Mouse (Mus musculus): ENCODE results near the gene Efnb3. TPM values are rescaled to one million over a fixed set of nuclear protein-coding genes. Genes with fewer than 3 reads are reported as not detected.
A peak's percentile ranks its signal among the peaks of the same experiment; 100 is the strongest.

Gene Efnb3
- total and polyA plus RNA-seq, 3 experiments: 0.23 to 0.72 TPM; not detected in 1

DNA sequence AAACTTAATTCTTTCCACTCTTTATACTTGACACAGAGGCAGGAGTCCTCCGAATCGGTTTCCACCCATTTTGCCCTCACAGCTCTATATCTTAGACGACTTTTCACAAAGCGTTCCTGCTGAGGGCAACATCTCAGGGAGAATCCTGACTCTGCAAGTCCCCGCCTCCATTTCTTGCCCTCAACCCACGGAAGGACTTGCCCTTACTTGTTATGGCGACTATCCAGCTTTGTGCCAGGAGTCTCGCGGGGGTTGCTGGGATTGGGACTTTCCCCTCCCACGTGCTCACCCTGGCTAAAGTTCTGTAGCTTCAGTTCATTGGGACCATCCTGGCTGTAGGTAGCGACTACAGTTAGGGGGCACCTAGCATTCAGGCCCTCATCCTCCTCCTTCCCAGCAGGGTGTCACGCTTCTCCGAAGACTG is 20.1 kb upstream of the Efnb3 start, which contains the start of the genes Wrap53 and Trp53:
TSS of gene Wrap53 (minus strand) at position 165 of the 424 bp plus-strand sequence.
TSS of gene Trp53 (plus strand) at position 269 of the 424 bp plus-strand sequence.
- peak within 1 kb of the TSS; percentile 82 to 91 for H3K4me3 ChIP-seq (ENCODE audit: control insufficient read depth in 1 of 2, insufficient read depth in 1 of 2, low read depth in 2 of 2, low read length in 2 of 2)
- no peaks in the 10 kb centered on the region for H3K9me3 ChIP-seq (replicated peaks; ENCODE audit: insufficient read depth, low read length)
- peak within 1 kb of the TSS; percentile 96 for H3K27ac ChIP-seq (ENCODE audit: control insufficient read depth, low read depth, low read length)
- peaks cover 72% of the 10 kb centered on the region for H3K79me2 ChIP-seq (ENCODE audit: control insufficient read depth, insufficient read depth, low read length, poor library complexity)
- no peaks in the 10 kb centered on the region for H3K27me3 ChIP-seq (ENCODE audit: control insufficient read depth in 1 of 2, insufficient read depth in 2 of 2, low read length in 2 of 2)
- H3K9ac ChIP-seq (ENCODE audit: control insufficient read depth, low read depth, low read length, poor library complexity, severe bottlenecking): peak within 1 kb of the TSS; percentile 94
- H3K4me1 ChIP-seq (ENCODE audit: control insufficient read depth in 1 of 2, insufficient read depth in 2 of 2, low read length in 2 of 2): peaks cover 2 to 40% of the 10 kb centered on the region in 2 experiments
- DNase-seq (ENCODE audit: low read depth, low spot score): peak; percentile 99
- H3K36me3 ChIP-seq (ENCODE audit: control insufficient read depth in 1 of 2, insufficient read depth in 2 of 2, low read length in 2 of 2): peaks cover 0 to 33% of the 10 kb centered on the region in 2 experiments; a peak in 2 of 4 replicates
- TF ChIP-seq CHD2 (IDR thresholded peaks at IDR 0.05; ENCODE audit: low read length) (peak; percentile 75), UBTF (IDR thresholded peaks at IDR 0.05; ENCODE audit: borderline replicate concordance, insufficient read depth, low read depth, low read length) (no peak), MYC (IDR thresholded peaks at IDR 0.05; ENCODE audit: low read depth, low read length) (peak; percentile 100), USF2 (IDR thresholded peaks at IDR 0.05; ENCODE audit: borderline replicate concordance in 1 of 2, insufficient read depth in 1 of 2, low read depth in 1 of 2, low read length in 2 of 2) (no peak), ZMIZ1 (IDR thresholded peaks at IDR 0.05; ENCODE audit: low read depth, low read length) (peak; percentile 91), CHD1 (IDR thresholded peaks at IDR 0.05; ENCODE audit: low read depth, low read length) (no peak; the same call in 1 of the 2 replicates), NRF1 (IDR thresholded peaks at IDR 0.05; ENCODE audit: insufficient read depth, low read depth, low read length, poor library complexity, severe bottlenecking) (no peak), MXI1 (IDR thresholded peaks at IDR 0.05; ENCODE audit: low read depth, low read length) (peak; percentile 99), ZC3H11A (IDR thresholded peaks at IDR 0.05; ENCODE audit: low read depth, low read length) (no peak), E2F4 (IDR thresholded peaks at IDR 0.05; ENCODE audit: borderline replicate concordance, low read depth, low read length) (peak; percentile 69; the same call in 1 of the 2 replicates), ZNF384 (IDR thresholded peaks at IDR 0.05; ENCODE audit: low read depth, low read length) (no peak), EP300 (IDR thresholded peaks at IDR 0.05; ENCODE audit: low read depth in 1 of 2, low read length in 2 of 2) (0 out of 4 replicates have a peak, but pooled peaks of 1 of the 2 experiments have one; percentile 24), HCFC1 (IDR thresholded peaks at IDR 0.05; ENCODE audit: low read depth, low read length) (peak; percentile 94), JUND (IDR thresholded peaks at IDR 0.05; ENCODE audit: low read depth, low read length) (no peak), GABPA (IDR thresholded peaks at IDR 0.05; ENCODE audit: low read depth, low read length) (no peak), TBP (IDR thresholded peaks at IDR 0.05; ENCODE audit: low read depth, low read length) (peak; percentile 92), SMC3 (IDR thresholded peaks at IDR 0.05; ENCODE audit: low read depth, low read length) (no peak), RAD21 (IDR thresholded peaks at IDR 0.05; ENCODE audit: low read depth, low read length) (no peak), RCOR1 (IDR thresholded peaks at IDR 0.05; ENCODE audit: low read depth, low read length) (no peak), NELFE (IDR thresholded peaks at IDR 0.05; ENCODE audit: low read depth, low read length) (peak; percentile 96), TCF12 (IDR thresholded peaks at IDR 0.05; ENCODE audit: low read depth, low read length) (peak; percentile 78), MEF2A (IDR thresholded peaks at IDR 0.05; ENCODE audit: extremely low read depth, insufficient replicate concordance, low read depth, low read length, poor library complexity, severe bottlenecking) (no peak), ZKSCAN1 (IDR thresholded peaks at IDR 0.05; ENCODE audit: low read depth, low read length) (no peak), MAZ (IDR thresholded peaks at IDR 0.05; ENCODE audit: low read depth, low read length) (peak; percentile 89), USF1 (IDR thresholded peaks at IDR 0.05; ENCODE audit: low read depth, low read length) (peak; percentile 93), KAT2A (conservative IDR thresholded peaks at IDR 0.05; ENCODE audit: low read depth, low read length) (peak; percentile 93), GATA1 (IDR thresholded peaks at IDR 0.05; ENCODE audit: low read depth, low read length) (no peak), POLR2A (IDR thresholded peaks at IDR 0.05; ENCODE audit: control insufficient read depth in 1 of 2, insufficient read depth in 1 of 2, low read depth in 1 of 2, low read length in 2 of 2, poor library complexity in 1 of 2) (peak; percentile 86 to 93), ELF1 (IDR thresholded peaks at IDR 0.05; ENCODE audit: low read depth, low read length) (peak; percentile 82), BHLHE40 (IDR thresholded peaks at IDR 0.05; ENCODE audit: borderline replicate concordance, low read depth, low read length) (peak; percentile 53; the same call in 1 of the 2 replicates), CTCF (IDR thresholded peaks at IDR 0.05 in 2 of 3, conservative IDR thresholded peaks at IDR 0.05 in 1 of 3; ENCODE audit: control insufficient read depth in 1 of 3, insufficient read depth in 1 of 3, low read depth in 2 of 3, low read length in 3 of 3, poor library complexity in 1 of 3, severe bottlenecking in 1 of 3) (peak in 1 of 3 experiments; percentile 34; a peak in 2 of 6 replicates), POLR2AphosphoS5 (IDR thresholded peaks at IDR 0.05; ENCODE audit: borderline replicate concordance, low read depth, low read length) (no peak), POLR2AphosphoS2 (IDR thresholded peaks at IDR 0.05; ENCODE audit: low read length) (peak; percentile 81), MYB (IDR thresholded peaks at IDR 0.05; ENCODE audit: low read depth, low read length) (no peak), MAFK (IDR thresholded peaks at IDR 0.05; ENCODE audit: borderline replicate concordance, low read depth, low read length) (no peak; the same call in 1 of the 2 replicates), TAL1 (IDR thresholded peaks at IDR 0.05; ENCODE audit: low read length) (no peak), SIN3A (IDR thresholded peaks at IDR 0.05; ENCODE audit: low read length) (peak; percentile 94)

Measured in MEL (cell line).